ENCODE assay signal across 9 mouse cellular contexts in the genomic region with DNA sequence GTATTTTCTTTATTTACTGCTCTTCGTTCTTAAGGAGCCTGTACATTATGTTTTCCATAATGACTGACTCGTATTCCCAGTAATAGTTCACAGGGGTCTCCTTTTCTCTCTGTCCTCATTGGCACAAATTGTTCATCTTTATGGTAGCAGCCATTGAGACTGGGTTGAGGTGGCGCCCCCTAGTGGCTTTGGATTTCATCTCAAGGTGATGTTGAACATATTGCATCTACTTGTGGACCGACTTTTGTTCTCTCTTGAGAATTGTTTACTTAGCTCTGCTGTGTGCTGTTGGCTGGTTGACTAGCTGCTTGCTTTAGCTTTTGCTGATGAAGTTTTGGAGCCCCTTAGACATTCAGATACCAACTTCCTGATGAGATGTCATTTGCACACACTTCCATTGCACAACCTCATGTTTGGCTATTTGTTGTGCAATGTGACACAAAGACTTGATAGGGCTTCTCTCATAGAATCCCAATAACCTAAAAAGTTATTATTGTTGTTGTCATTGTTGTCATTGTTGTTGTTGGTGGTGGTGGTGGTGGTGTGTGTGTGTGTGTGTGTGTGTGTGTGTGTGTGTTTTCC. TPM values are rescaled to one million over a fixed set of nuclear protein-coding genes. Genes with fewer than 3 reads are reported as not detected.
DNase-seq lines count a peak whose midpoint lies in the region; ATAC-seq lines count a peak whose summit lies in the region.
"Had no signal": no experiment of that assay in that cellular context is flagged by ENCODE, and none has a peak within 500 bp of the region (broad histone marks: within the 10 kb centered on the region; RNA-seq: fewer than 3 reads in every experiment).

No protein-coding gene starts in this region.

- H3K9ac ChIP-seq in heart, embryonic 11.5 days (ENCODE audit: low read depth, low read length): no peak overlapping the region
- H3K9ac ChIP-seq in embryonic facial prominence, embryonic 11.5 days (replicated peaks; ENCODE audit: low read length): no peak overlapping the region
- H3K9ac ChIP-seq: hindbrain, embryonic 15.5 days had no signal

- no peak for ATAC-seq in heart, embryonic 11.5 days (replicated peaks; ENCODE audit: insufficient number of reproducible peaks, low FRiP score, low TSS enrichment)
- no peak for ATAC-seq in embryonic facial prominence, embryonic 11.5 days (replicated peaks; ENCODE audit: insufficient number of reproducible peaks, low FRiP score, low TSS enrichment, low read depth)

- H3K4me1 ChIP-seq in heart, embryonic 11.5 days (ENCODE audit: control insufficient read depth, insufficient read depth, low read length): no peaks in the 10 kb centered on the region
- H3K4me1 ChIP-seq in embryonic facial prominence, embryonic 11.5 days (ENCODE audit: control insufficient read depth, insufficient read depth, low read length): no peaks in the 10 kb centered on the region
- H3K4me1 ChIP-seq: hindbrain, embryonic 15.5 days had no signal

- no peak overlapping the region for H3K27ac ChIP-seq in heart, embryonic 11.5 days (ENCODE audit: low read depth, low read length)
- no peak overlapping the region for H3K27ac ChIP-seq in embryonic facial prominence, embryonic 11.5 days (replicated peaks; ENCODE audit: low read depth, low read length)
- H3K27ac ChIP-seq: hindbrain, embryonic 15.5 days had no signal

- no peaks in the 10 kb centered on the region for H3K36me3 ChIP-seq in heart, embryonic 11.5 days (ENCODE audit: control insufficient read depth, insufficient read depth, low read length)
- no peaks in the 10 kb centered on the region for H3K36me3 ChIP-seq in embryonic facial prominence, embryonic 11.5 days (replicated peaks; ENCODE audit: control insufficient read depth, insufficient read depth, low read depth, low read length)
- H3K36me3 ChIP-seq: hindbrain, embryonic 15.5 days had no signal

- no peaks in the 10 kb centered on the region for H3K9me3 ChIP-seq in heart, embryonic 11.5 days (replicated peaks; ENCODE audit: control insufficient read depth, low read length)
- H3K9me3 ChIP-seq in embryonic facial prominence, embryonic 11.5 days (replicated peaks; ENCODE audit: control insufficient read depth, low read length): no peaks in the 10 kb centered on the region
- H3K9me3 ChIP-seq: hindbrain, embryonic 15.5 days had no signal

- no peak overlapping the region for H3K4me2 ChIP-seq in heart, embryonic 11.5 days
- no peak overlapping the region for H3K4me2 ChIP-seq in embryonic facial prominence, embryonic 11.5 days (ENCODE audit: low read depth, low read length)
- H3K4me2 ChIP-seq: hindbrain, embryonic 15.5 days had no signal

- peak; percentile 19 to 46 for DNase-seq in heart, postnatal 14 days
- DNase-seq in urinary bladder, postnatal 14 days (ENCODE audit: low spot score): peak; percentile 29
- DNase-seq in urinary bladder, postnatal 10 days (ENCODE audit: low spot score): no peak
- peak; percentile 26 for DNase-seq in embryonic facial prominence, embryonic 11.5 days (ENCODE audit: low spot score)
- peak; percentile 63 to 75 for DNase-seq in natural killer cell, adult 2 months (ENCODE audit: low spot score in 2 of 2)
- DNase-seq in frontal cortex, postnatal 25 days (ENCODE audit: low spot score in 2 of 2): no peak
- no peak for DNase-seq in yolk sac, embryonic 10.5 days (ENCODE audit: low spot score)

- intact Hi-C loops in heart, postnatal 14 days (cut with DNase I): no loop called here

- WGBS in heart, embryonic 11.5 days (ENCODE audit: insufficient replicate concordance): 55% methylated on average over 4 of the region's 4 CpGs
- 59% methylated on average over 4 of the region's 4 CpGs for WGBS in embryonic facial prominence, embryonic 11.5 days

- H3K4me3 ChIP-seq in heart, embryonic 11.5 days (ENCODE audit: low read depth, low read length): no peak overlapping the region
- no peak overlapping the region for H3K4me3 ChIP-seq in embryonic facial prominence, embryonic 11.5 days (ENCODE audit: low read depth, low read length)
- H3K4me3 ChIP-seq: hindbrain, embryonic 15.5 days had no signal

- H3K27me3 ChIP-seq in heart, embryonic 11.5 days (ENCODE audit: control insufficient read depth, insufficient read depth, low read length): no peaks in the 10 kb centered on the region
- H3K27me3 ChIP-seq in embryonic facial prominence, embryonic 11.5 days (ENCODE audit: control insufficient read depth, insufficient read depth, low read length): no peaks in the 10 kb centered on the region
- H3K27me3 ChIP-seq: hindbrain, embryonic 15.5 days had no signal

RNA-seq across cellular contexts. Expression of gene Pfkfb3, which starts 14.0 kb away (rescaled TPM):
- total RNA-seq in heart, postnatal 14 days (2021): 10 to 100 TPM; 11.9 to 14.5 TPM
- 13.8 and 17.0 TPM in 2 replicates for polyA plus RNA-seq in heart, embryonic 11.5 days (2014; fragmentation: Nextera tagmentation; extraction: Ambion mirVana)
- polyA plus RNA-seq in embryonic facial prominence, embryonic 11.5 days (2014; fragmentation: Nextera tagmentation; extraction: Ambion mirVana): 12.2 and 13.8 TPM in 2 replicates

RNA-seq across cellular contexts. Expression of gene Rbm17, which starts 36.1 kb away (rescaled TPM):
- 10 to 100 TPM; 59.4 to 62.5 TPM for total RNA-seq in heart, postnatal 14 days (2021)
- polyA plus RNA-seq in heart, embryonic 11.5 days (2014; fragmentation: Nextera tagmentation; extraction: Ambion mirVana): 106 and 109 TPM in 2 replicates
- polyA plus RNA-seq in embryonic facial prominence, embryonic 11.5 days (2014; fragmentation: Nextera tagmentation; extraction: Ambion mirVana): 196 and 220 TPM in 2 replicates

RNA-seq across cellular contexts. Expression of gene Gm17490, which starts 58.2 kb away (rescaled TPM):
- total RNA-seq in heart, postnatal 14 days (2021): not detected
- polyA plus RNA-seq in heart, embryonic 11.5 days (2014; fragmentation: Nextera tagmentation; extraction: Ambion mirVana): not detected in 2 replicates
- polyA plus RNA-seq in embryonic facial prominence, embryonic 11.5 days (2014; fragmentation: Nextera tagmentation; extraction: Ambion mirVana): not detected in 2 replicates
- polyA plus RNA-seq: hindbrain, embryonic 15.5 days had no signal

Comparison
In these comparisons a context has a peak if more than half of its experiments do, and no peak if none do; other contexts are left out.
1. DNase-seq: peak in heart, postnatal 14 days (2 of 2), urinary bladder, postnatal 14 days (single experiment), embryonic facial prominence, embryonic 11.5 days (single experiment) and natural killer cell, adult 2 months (2 of 2); none in urinary bladder, postnatal 10 days (single experiment), frontal cortex, postnatal 25 days (0 of 2) and yolk sac, embryonic 10.5 days (single experiment).